Mouse (Mus musculus) liver, embryonic 14.5 days (tissue): Measurements from ENCODE around the gene Sarm1. TPM values are rescaled to one million over a fixed set of nuclear protein-coding genes. Genes with fewer than 3 reads are reported as not detected.
A peak's percentile ranks its signal among the peaks of the same experiment; 100 is the strongest.
"Not testable (repeated sequence)": the region's sequence is repeated elsewhere in the genome, so short reads cannot be mapped to it uniquely, and the experiment has no call there.

Experiments
- ATAC-seq: fragments of 200-750 bp; cut with Nextera tagmentation; 2 replicates; pipeline ENCODE4 v1.8.0; 2017; ENCODE audit warnings: moderate number of reproducible peaks, mild to moderate bottlenecking, moderate library complexity; ENCODE audit not compliant: insufficient read depth
- DNase-seq, 3 experiments: peaks; one replicate each; pipeline ENCODE4 v3.0.0-alpha.2; 2012 to 2013; ENCODE audit warnings: low read depth in 3 of 3, low spot score in 3 of 3
- H3K27ac ChIP-seq: fragments of 300-500 bp; sonication (generic); 2 replicates; pipeline ENCODE4 v1.5.1; 2014; ENCODE audit warnings: moderate library complexity, mild to moderate bottlenecking, control low read depth, inconsistent platforms
- H3K27me3 ChIP-seq: fragments of 300-500 bp; sonication (generic); 2 replicates; pipeline ENCODE4 v1.6.1; 2014; ENCODE audit warnings: mild to moderate bottlenecking, low read length, moderate library complexity; ENCODE audit not compliant: control insufficient read depth, insufficient read depth
- H3K36me3 ChIP-seq: fragments of 300-500 bp; sonication (generic); replicated peaks from 2 replicates; pipeline ENCODE4 v1.6.1; 2014; ENCODE audit warnings: low read depth; ENCODE audit not compliant: control insufficient read depth, insufficient read depth
- H3K4me1 ChIP-seq, 2 experiments: fragments of 200-500 bp in 1 of 2; fragments of 300-500 bp in 1 of 2; sonication (generic) in 1 of 2; replicated peaks; 2 replicates each; pipeline ENCODE4 v1.6.1; 2012 to 2014; ENCODE audit warnings: antibody characterized with exemption in 1 of 2, inconsistent platforms in 1 of 2, low read length in 1 of 2; ENCODE audit not compliant: control insufficient read depth in 2 of 2, insufficient read depth in 2 of 2
- H3K4me2 ChIP-seq: fragments of 300-500 bp; sonication (generic); 2 replicates; pipeline ENCODE4 v1.6.1; 2014; ENCODE audit warnings: low read depth, mild to moderate bottlenecking, control low read depth, moderate library complexity
- H3K4me3 ChIP-seq, 2 experiments: fragments of 200-500 bp in 1 of 2; fragments of 300-500 bp in 1 of 2; sonication (generic) in 1 of 2; 2 replicates each; pipeline ENCODE4 v1.5.1; 2012 to 2014; ENCODE audit warnings: low read depth in 2 of 2, low read length in 2 of 2, mild to moderate bottlenecking in 2 of 2, control low read depth in 1 of 2, inconsistent platforms in 1 of 2, moderate library complexity in 1 of 2; ENCODE audit not compliant: insufficient read depth in 1 of 2
- H3K9ac ChIP-seq: fragments of 300-500 bp; sonication (generic); replicated peaks from 2 replicates; pipeline ENCODE4 v1.6.1; 2014; ENCODE audit warnings: mild to moderate bottlenecking, control low read depth, moderate library complexity
- H3K9me3 ChIP-seq: fragments of 300-500 bp; sonication (generic); 2 replicates; pipeline ENCODE4 v1.6.1; 2016; ENCODE audit warnings: low read length, mixed read lengths; ENCODE audit not compliant: control insufficient read depth
- CTCF ChIP-seq: IDR thresholded peaks from 2 replicates; pipeline ENCODE4 v1.5.1; 2016; ENCODE audit warnings: antibody characterized with exemption, low read depth, control low read depth
- EP300 ChIP-seq: IDR thresholded peaks from 2 replicates; pipeline ENCODE4 v1.6.1; 2016; ENCODE audit warnings: antibody characterized with exemption, low read depth
- WGBS: fragments of 180-500 bp; shearing (Covaris S2); extraction: QIAGEN DNeasy Blood & Tissue Kit; methylation state at CpG from one replicate; pipeline ENCODE4 v1.1.7; 2014; ENCODE audit not compliant: insufficient replicate concordance; 5-methylcytosine and 5-hydroxymethylcytosine counted together
- polyA plus RNA-seq, 2 experiments: library from polyadenylated mRNA; depleted of rRNA in 1 of 2; stranded (reverse) in 1 of 2; unstranded in 1 of 2; fragments of >200 nt; fragmentation: Nextera tagmentation in 1 of 2; extraction: Ambion mirVana in 1 of 2; gene quantifications; 2 replicates each; pipeline versions ENCODE4 v1.2.1 to v1.2.3; 2012 to 2014

Gene Sarm1
- polyA plus RNA-seq, 2 experiments, result 0.09 to 0.15 TPM

GRCm38 (mm10) chr11:78536690-78537084 lies 39.1 kb upstream of the Sarm1 start:
- H3K9me3 ChIP-seq, result no peaks in the 10 kb centered on the region
- H3K27me3 ChIP-seq, result no peaks in the 10 kb centered on the region
- ATAC-seq (no peak), DNase-seq (no peak)
- H3K4me3 ChIP-seq, result peak overlapping the region; percentile 72 to 78
- H3K4me1 ChIP-seq, result peaks cover 13 to 18% of the 10 kb centered on the region in 2 experiments
- TF ChIP-seq EP300, result no peak
- no peak for TF ChIP-seq CTCF
- peak overlapping the region; percentile 48 for H3K27ac ChIP-seq
- H3K36me3 ChIP-seq, result peaks cover 26% of the 10 kb centered on the region
- WGBS, result 2% methylated on average over 14 of the region's 14 CpGs
- H3K4me2 ChIP-seq, result peak overlapping the region; percentile 97
- H3K9ac ChIP-seq, result peak overlapping the region; percentile 80

- TF ChIP-seq CTCF (no peak), EP300 (no peak)
- WGBS, result under 1% methylated on average over 52 of the region's 52 CpGs
These were observed 38.6 kb upstream of the Sarm1 start, which contains the start of the genes Tnfaip1 and Ift20 for GRCm38 (mm10) chr11:78536080-78536689. TSS of gene Tnfaip1 (minus strand) at chr11:78536332. TSS of gene Ift20 (plus strand) at chr11:78536361.

GRCm38 (mm10) chr11:78535376-78536079 lies 38.0 kb upstream of the Sarm1 start:
- peaks cover 18% of the 10 kb centered on the region for H3K36me3 ChIP-seq
- no peaks in the 10 kb centered on the region for H3K9me3 ChIP-seq
- no peaks in the 10 kb centered on the region for H3K27me3 ChIP-seq
- no peak for ATAC-seq
- WGBS, result 2% methylated on average over 23 of the region's 23 CpGs
- H3K9ac ChIP-seq, result peak overlapping the region; percentile 68
- peak overlapping the region; percentile 60 to 78 for H3K4me3 ChIP-seq
- TF ChIP-seq EP300, result no peak
- TF ChIP-seq CTCF, result no peak
- H3K4me2 ChIP-seq, result peak overlapping the region; percentile 97
- peak overlapping the region; percentile 69 for H3K27ac ChIP-seq
- peaks cover 13 to 18% of the 10 kb centered on the region in 2 experiments for H3K4me1 ChIP-seq
- DNase-seq, result peak in 1 of 3 experiments; percentile 52

More at GRCm38 (mm10) chr11:78536080-78536689, 38.6 kb upstream of the Sarm1 start, which contains the start of the genes Tnfaip1 and Ift20:
- H3K4me1 ChIP-seq, result peaks cover 13 to 18% of the 10 kb centered on the region in 2 experiments
- peak within 1 kb of the TSS; percentile 69 for H3K27ac ChIP-seq
- peak within 1 kb of the TSS; percentile 97 for H3K4me2 ChIP-seq
- ATAC-seq (peak; percentile 95), DNase-seq (peak; percentile 99 to 100 (median 99))
- no peaks in the 10 kb centered on the region for H3K27me3 ChIP-seq
- peak within 1 kb of the TSS; percentile 80 for H3K9ac ChIP-seq
- no peaks in the 10 kb centered on the region for H3K9me3 ChIP-seq
- H3K4me3 ChIP-seq, result peak within 1 kb of the TSS; percentile 72 to 78
- peaks cover 23% of the 10 kb centered on the region for H3K36me3 ChIP-seq

- Histone ChIP-seq H3K9me3 (no peaks in the 10 kb centered on the region), H3K4me3 (no peak overlapping the region), H3K9ac (no peak overlapping the region), H3K27ac (no peak overlapping the region), H3K4me2 (peak overlapping the region; percentile 97), H3K36me3 (peaks cover 8% of the 10 kb centered on the region), H3K4me1 (peaks cover 13 to 18% of the 10 kb centered on the region in 2 experiments), H3K27me3 (no peaks in the 10 kb centered on the region)
- 64% methylated on average over 4 of the region's 4 CpGs for WGBS
- DNase-seq, result no peak
- TF ChIP-seq CTCF (no peak), EP300 (no peak)
- ATAC-seq, result no peak
These were observed 37.0 kb upstream of the Sarm1 start for GRCm38 (mm10) chr11:78534516-78534915.

GRCm38 (mm10) chr11:78531515-78531914 lies 34.0 kb upstream of the Sarm1 start:
- H3K9ac ChIP-seq, ATAC-seq, H3K4me3 ChIP-seq, H3K27ac ChIP-seq, H3K4me2 ChIP-seq, H3K27me3 ChIP-seq, H3K36me3 ChIP-seq, DNase-seq, H3K9me3 ChIP-seq, H3K4me1 ChIP-seq: not testable (repeated sequence)
- 69% methylated on average over 10 of the region's 10 CpGs for WGBS
